Mouse (Mus musculus) thymus, postnatal 0 days (tissue): ENCODE results near the gene Fam183b. TPM values are rescaled to one million over a fixed set of nuclear protein-coding genes. Genes with fewer than 3 reads are reported as not detected.
"Not testable (repeated sequence)": the region's sequence is repeated elsewhere in the genome, so short reads cannot be mapped to it uniquely, and the experiment has no call there.

ENCODE experiments used
- DNase-seq: peaks from one replicate; pipeline ENCODE4 v3.0.0-alpha.2; 2015; ENCODE audit warnings: low spot score
- polyA plus RNA-seq: library from polyadenylated mRNA; unstranded; fragments of >200 nt; fragmentation: Nextera tagmentation; extraction: Ambion mirVana; gene quantifications from 2 replicates; pipeline ENCODE4 v1.2.1, GENCODE M21; 2015

Fam183b gene
- 1.5 and 2.2 TPM in 2 replicates for polyA plus RNA-seq

DNA sequence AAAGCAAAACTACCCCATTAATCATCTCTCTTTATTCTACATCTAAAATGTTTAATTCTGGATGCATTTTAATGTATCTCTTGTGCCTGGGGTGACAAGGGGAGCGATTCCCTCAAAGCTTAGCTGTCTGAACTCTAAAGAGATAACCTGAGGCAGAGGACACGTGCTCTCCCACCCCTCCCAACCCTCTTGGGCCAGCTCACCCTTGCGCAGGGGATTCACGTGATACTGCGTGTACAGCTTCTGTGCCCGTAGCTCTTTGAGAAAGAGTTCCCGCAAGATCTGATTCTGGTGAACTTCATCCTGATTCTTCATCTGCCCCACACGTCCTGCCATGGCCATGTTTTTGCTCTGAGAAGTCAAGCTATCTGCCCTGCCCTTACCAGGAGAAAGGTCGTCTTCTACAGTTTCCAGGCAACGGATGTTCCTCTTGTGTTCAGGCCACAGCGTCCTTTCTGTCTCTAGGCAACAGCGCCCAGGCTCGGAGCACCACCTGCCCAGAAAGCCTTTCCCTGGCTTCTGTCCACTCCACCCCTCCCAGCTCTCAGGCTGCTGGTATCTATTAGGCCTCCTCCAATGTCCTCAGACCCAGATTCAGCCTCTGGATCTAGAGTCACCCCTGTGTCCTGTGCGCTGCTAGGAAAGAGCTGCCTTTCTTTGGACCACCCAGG, at the start of gene Fam183b:
Gene Fam183b, minus strand, starts transcription at position 403 of the 671 bp plus-strand sequence.
- DNase-seq = peak; percentile 15

DNA sequence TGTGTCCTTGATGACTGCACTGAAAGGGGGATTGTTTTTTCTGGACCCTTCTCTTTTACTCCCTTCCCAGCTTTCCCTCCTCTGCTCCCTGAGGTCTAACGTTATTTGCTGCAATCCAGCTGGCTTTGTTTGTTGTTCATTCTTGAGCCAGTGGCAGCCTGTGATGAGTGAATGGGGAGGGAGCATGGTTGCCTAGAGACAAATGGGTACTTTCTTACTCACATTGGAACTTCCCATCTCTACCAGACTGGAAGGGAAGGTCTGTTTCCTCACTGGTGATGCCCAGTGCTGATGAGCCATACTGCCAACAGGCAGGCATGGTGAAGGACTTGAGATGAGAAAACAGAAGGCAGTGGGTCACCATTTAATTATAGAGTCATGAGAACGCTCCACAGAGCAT, 48.0 kb upstream of the Fam183b start:
- DNase-seq = no peak

DNA sequence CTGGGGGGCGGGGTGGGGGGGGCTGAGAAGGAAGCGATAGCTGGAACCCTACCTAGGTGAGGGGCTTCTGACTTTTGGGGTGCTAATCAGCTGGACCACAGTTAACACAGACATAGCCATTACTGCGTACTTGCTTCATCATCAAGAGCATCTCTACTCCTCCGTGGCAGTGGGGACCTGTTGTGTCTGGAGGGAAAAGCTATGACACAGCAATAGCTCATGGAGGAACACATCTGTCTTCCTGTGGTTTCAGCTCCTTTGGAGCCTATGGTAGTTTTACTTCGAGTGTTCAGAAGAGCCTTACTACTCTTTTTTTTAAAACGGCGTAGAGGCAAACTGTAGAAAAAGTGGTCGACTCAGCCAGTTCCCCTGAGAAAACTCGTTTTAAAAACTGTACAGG, 45.9 kb upstream of the Fam183b start:
- peak; percentile 68 for DNase-seq

DNA sequence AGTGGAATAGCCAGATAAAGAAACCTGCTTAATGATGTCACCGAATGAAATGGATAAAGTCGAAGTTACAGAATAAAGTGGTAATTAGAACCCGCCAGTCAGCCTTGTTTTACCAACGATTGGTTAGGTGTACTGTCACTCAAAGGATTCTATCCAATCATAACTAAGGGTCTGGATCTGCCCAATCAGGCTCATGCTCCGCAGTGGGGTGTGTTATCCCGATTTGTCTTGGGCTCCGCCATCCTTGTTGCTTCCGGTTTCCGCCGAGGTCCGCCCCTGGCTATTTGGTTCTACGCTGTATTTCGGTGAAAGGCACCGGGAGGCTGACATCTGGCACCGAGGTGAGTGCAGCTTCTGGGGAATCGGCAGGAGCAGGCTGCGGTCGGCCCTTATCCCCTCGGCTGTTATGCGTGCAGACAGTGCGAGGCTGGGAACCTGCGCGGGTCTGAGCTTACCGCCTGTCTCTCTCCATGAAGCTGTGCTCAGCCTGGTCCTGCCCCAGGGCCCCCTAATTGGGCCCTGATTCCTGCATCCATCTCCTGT, 45.2 kb upstream of the Fam183b start, which contains the start of gene Gm12258:
Gene Gm12258, plus strand, starts transcription at position 240 of the 543 bp plus-strand sequence.
- DNase-seq = peak; percentile 97

DNA sequence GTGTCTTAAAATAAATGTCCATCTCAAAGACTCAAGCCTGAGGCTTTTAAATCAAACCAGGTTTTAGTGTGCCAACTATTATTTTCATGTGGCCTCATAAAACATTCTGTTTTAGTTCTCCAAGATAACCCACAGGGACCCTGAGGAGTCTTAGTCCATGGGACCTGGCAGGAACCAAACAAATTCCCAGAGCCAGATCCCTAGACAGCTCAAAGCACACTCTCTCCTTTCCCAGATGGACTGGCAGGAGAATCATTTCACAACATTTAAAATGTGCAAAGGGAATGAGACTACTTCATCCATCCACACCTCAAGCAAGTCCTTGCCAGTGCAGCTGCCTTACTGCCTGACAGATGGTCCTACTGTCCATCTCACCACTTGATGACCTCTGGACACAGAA, 37.2 kb upstream of the Fam183b start, which contains the start of gene Olfr311:
Gene Olfr311, plus strand, starts transcription at position 301 of the 400 bp plus-strand sequence.
- DNase-seq = not testable (repeated sequence)

DNA sequence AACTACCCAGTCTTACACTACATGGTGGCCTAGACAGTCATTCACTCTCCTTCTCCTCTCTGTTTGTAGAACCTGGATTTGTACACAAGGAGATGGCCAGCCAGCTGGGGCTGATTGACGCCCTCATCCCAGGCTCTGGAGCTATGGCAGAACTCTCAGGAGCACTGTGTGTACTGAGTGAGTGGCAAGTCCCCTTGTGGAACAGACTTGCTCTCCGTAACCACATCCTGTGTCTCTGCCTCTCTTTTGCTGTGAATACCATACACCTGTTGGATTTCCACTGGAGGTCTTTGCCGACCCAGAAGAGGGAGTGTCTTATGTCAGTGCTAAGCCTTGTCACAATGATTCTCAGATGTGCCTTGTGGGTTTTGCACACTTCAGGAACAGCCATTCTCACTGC, 30.8 kb upstream of the Fam183b start:
- peak; percentile 84 for DNase-seq

DNA sequence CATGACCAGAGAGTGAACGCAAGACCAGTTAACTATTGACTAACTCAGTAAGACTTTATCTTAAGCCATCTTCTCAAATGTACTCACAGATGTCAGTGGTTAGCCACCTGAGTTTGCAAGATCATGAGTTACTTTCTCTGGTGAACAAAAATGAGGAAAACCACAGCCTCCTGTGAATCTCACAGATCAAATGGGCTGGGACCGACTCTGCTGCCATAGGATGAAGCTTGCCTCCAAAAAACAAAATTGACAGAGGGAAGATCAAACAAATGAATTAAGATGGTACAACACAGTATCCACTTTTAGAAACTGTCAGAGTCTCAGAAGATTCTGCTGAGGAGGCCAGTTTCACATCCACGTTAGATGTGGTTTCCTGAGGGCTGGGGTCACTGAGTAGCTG, 28.0 kb upstream of the Fam183b start:
- DNase-seq = peak; percentile 81

DNA sequence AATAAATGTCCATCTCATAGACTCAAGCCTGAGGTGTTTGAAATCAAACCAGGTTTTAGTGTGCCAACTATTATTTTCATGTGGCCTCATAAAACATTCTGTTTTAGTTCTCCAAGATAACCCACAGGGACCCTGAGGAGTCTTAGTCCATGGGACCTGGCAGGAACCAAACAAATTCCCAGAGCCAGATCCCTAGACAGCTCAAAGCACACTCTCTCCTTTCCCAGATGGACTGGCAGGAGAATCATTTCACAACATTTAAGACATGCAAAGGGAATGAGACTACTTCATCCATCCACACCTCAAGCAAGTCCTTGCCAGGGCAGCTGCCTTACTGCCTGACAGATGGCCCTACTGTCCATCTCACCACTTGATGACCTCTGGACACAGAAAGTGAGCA, 27.2 kb upstream of the Fam183b start, which contains the start of gene Olfr312:
Gene Olfr312, plus strand, starts transcription at position 301 of the 400 bp plus-strand sequence.
- not testable (repeated sequence) for DNase-seq

DNA sequence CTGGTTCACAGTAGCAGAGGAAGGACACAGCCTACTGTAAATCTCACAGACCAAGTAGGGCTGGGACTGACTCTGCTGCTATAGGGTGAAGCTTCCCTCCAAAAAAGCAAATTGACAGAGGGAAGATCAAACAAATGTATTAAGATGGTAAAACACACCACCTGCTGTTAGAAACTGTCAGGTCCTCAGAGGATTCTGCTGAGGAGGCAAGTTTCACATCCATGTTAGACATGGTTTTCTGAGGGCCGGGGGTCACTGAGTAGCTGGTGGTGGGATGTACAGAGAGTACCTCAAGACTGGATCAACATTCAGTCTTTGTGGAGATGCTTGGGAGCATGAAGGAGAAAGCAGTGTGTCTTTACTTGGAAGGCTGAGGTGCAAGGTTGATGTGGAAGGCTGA, 13.9 kb upstream of the Fam183b start:
- peak; percentile 46 for DNase-seq

DNA sequence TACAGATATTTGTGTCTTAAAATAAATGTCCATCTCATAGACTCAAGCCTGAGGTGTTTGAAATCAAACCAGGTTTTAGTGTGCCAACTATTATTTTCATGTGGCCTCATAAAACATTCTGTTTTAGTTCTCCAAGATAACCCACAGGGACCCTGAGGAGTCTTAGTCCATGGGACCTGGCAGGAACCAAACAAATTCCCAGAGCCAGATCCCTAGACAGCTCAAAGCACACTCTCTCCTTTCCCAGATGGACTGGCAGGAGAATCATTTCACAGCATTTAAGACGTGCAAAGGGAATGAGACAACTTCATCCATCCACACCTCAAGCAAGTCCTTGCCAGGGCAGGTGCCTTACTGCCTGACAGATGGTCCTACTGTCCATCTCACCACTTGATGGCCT, 12.9 kb upstream of the Fam183b start, which contains the start of gene Olfr313:
Gene Olfr313, plus strand, starts transcription at position 301 of the 400 bp plus-strand sequence.
- not testable (repeated sequence) for DNase-seq

DNA sequence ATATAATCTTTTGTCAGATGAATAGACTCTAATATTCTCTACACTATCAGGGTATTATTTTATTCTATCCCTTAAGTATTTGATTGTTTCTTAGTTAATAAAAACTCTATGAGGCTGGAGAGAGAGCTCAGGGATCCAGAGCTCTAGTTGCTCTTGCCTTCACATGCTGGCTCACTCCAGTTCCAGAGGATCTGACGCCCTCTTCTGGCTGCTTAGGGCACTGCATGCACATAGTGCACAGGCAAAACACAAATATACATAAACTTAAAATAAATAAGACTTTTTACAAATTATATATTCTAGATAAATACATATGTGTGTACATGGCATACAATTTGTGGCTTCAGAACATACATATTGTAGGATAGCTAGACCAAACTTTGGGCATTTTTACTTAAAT, 10.2 kb upstream of the Fam183b start:
- peak; percentile 17 for DNase-seq

DNA sequence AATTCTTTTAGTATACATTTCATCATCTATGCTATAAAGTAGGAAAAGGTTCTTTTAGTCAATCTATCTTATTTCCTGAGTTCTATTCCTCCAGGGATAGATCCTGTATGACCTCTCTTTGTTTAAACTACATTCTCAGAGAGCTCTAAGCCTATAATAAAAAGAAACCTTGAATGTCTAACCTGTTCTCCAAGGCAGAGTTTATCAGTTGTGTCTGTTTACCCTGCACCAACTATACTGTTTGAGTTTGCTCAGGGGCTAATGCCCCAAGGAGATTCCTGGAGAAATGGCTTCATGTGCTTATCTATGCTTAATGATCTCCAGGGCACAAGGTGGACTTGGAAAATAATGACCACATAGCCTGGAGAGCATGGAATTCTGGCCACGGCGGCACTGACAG, 2.6 kb upstream of the Fam183b start:
- DNase-seq = no peak

DNA sequence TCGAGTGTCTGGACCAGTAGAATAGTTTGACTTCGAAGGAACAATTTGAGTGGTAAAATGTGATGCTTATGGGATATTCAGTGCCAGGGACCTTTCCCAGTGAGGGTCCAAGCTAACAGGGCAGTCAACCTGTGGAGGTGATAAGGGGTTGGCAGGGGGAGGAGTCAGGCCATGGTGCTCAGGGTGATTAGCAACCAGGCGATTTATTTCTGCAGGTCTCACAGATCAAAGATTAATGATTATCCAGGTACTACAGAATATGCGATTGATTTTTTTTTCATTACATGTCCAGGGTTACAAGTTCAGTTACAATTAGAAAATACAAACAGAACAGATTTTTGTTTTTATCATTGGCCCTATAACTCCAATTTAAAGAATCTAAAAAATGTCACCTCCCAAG, 2.1 kb upstream of the Fam183b start:
- DNase-seq = no peak

DNA sequence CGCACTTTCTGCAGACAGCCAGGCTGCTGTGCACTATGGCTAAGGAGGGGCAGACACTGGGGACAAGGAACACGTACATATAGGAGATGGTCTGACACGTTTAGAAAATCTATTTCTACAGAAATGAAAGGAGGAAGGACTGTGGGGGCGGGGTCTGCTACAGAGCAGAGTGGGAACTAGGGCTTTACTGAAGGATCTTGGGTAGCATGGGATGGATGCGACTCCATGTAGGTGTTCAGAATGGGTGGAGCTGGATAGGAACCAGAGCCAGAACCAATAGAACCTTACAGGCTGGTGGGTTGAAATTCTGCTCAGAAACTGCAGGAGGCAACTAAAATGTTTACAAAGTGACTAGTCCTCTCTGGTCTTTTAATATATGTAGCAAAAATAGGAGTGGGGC, 2.0 kb downstream of the Fam183b start:
- DNase-seq = no peak

DNA sequence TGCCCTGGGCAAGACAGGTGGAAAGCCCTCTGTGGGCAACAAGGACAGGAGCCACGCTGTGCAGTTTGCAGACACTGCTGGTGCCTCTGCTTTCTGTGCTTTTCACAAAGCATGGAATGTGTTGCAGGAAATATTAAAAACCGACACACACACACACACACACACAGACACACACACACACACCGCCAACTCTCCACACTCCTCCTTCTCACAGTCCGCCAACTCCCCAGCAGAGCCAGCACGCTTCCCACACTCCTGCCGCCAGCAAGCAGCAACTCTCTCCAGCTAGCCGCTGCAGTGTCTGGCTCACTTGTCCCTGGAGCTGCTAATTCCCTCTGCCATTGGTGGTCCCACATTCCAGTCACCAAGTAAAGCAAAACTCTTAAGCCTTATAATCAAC, 4.9 kb downstream of the Fam183b start:
- DNase-seq = no peak

DNA sequence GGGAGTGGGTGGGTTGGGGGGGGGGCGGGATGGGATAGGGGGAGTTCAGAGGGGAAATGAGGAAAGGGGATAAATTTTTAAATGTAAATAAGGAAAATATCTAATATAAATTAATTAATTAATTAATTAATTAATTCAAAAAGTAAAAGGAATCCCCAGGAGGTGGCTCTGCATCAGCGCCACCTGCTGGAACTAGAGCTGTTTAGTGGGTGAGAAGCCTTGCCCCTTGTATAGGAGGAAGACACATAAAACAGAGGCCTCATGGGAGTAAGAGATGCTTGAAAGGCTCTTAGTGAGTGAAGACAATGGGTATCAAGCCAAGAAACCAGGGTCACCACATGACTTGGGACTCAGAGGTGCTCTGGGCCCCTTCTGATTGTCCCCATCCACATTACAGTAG, 5.9 kb downstream of the Fam183b start:
- DNase-seq = peak; percentile 55

DNA sequence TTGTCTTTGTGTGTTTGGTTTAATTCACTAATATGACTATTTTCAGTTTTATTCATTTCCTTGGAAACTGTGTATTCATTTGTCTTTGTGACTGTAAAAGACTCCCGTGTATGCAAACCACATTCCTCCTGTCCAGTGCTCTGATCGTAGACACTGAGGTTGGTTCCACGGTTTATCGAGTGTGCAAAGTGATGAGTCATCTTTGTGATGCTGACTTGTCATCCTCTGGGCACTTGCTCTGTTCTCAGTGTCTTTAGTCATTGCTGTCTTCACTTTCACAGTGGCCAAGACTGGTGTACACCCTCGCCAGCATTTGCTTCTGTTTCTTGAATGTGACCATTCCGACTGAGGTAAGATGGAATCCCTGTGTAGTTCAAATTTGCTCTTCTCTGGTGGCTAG, 11.1 kb downstream of the Fam183b start:
- no peak for DNase-seq

DNA sequence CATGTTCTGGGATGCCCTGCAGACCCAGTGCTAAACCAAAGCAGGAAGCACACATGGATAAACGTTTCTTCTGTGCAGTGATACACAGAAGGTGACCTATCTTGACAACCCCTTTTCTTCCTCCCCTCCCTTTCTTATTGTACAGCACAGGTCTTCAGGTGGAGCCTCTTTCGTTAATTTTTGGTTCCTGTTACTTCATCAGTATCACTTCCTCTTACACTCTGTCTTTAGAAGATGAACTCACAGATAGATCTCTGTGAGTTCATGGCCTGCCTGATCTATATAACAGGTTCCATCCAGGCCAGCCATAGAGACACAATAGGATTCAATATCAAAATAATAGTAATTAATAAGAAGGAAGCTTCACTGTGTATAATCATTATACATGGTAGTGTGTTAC, 11.7 kb downstream of the Fam183b start:
- no peak for DNase-seq

DNA sequence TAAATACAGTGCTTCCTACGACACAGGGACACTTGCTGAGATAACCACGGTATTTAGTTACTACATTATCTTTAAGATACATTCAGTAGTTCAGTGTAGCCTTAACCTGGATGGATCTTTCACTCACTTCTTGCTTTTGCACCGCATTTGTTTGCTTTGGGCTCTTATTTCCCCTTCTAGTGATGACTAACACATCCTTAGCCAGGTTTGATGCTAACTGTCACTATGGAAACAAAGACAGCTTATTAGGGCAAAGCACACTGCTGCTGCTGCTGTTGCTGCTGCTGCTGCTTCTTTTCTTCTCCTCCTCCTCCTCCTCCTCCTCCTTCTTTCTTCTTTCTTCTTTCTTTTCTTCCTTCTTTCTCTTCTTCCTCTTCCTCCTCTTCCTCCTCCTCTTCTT, 12.2 kb downstream of the Fam183b start:
- DNase-seq = peak; percentile 18

DNA sequence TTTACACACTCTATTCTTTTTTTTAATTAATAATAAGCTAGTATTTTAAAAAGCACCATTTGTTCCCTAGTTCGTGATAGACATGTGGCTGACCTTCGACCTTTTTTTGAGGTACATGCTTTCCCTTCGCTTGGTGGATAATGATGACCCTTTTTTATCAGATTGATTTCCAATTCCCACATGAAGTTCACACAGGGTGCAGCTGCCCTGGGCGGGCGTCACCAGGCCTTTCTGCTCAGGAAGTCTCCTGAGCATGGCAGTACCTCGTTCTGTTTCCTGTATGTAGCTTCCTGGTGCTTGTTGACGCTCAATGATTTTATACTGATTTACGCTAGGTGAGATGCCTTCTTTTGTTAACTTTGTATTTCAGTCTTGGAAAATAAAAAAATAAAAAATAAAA, 13.4 kb downstream of the Fam183b start:
- DNase-seq = peak; percentile 46

DNA sequence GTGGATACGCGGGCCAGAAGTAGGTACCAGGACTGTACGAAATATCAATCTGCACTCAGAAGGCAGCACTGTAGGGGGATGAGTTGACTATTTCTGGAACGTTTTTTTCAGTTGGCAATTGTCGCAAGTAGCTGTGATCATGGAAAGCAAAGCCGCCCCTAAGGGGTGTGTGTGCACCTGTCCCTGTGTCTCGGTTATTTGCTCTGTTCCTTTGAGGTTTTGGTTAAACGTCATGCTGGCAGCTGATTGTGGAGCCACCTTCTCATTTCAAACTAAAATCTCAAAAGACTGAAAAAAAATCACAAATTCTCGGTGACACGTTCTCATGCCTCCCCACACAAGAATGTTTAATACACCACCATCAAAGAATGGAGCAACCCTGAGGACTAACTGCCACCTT, 14.1 kb downstream of the Fam183b start:
- DNase-seq = peak; percentile 87

DNA sequence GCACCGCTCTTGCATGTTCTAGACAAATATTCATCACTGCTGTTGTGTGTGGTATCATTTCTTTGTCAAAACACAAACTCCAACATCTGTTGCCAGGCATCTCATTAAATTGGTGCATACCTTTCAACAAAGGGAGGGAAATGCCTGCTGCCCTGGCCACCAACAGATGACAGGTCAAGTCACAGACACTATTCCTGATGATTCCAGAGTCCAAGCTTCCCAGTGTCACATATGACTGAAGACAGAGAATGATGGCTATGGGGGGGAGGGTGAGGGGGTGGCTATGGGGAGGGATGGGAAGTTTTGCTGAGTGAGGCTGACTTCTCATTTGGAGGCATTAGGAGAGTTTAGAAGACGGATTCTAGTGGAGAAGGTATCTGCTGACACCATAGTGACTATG, 17.6 kb downstream of the Fam183b start:
- no peak for DNase-seq
